Mouse (Mus musculus) cerebellum, adult (tissue): ENCODE data around the gene Mpdu1.
A peak's percentile ranks its signal among the peaks of the same experiment; 100 is the strongest.

Experiments
- ATAC-seq: cut with Nextera tagmentation; 2 replicates; pipeline ENCODE4 v1.9.2; 2017; ENCODE audit warnings: mild to moderate bottlenecking, moderate library complexity, mixed read lengths; ENCODE audit not compliant: insufficient number of reproducible peaks, low FRiP score, low TSS enrichment

The Mpdu1 gene

DNA sequence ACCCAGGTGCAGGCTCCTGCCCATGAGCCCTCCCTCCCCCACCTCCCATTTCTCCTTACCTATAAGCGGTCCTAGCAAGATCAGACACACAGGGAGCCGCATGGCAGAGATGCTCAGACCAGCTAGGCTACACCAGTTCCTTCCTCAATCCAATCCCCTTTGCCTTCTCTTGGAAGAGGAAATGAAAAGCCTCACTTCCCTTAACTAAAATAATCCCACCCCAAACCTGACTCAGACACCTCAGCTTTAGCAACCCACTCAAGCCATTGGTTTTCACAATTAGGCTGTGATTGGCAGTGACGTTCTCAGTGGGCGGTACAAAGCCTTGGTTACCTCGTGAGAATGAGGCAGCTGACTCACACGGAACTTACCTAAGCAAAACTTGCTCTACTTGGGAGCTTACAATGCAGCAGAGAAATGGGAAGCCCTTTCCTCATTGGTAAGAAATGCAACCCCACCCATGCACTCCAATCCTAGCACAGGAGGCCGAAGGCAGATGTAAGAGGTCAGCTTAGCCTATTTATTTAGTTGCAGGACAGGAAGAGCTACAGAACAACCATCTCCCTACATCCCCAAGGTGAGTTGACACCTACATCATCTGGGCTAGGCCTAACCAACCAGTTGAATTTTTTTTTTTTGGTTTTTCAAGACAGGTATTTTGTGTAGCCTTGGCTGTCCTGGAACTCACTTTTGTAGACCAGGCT, 3.7 kb upstream of the Mpdu1 start, which contains the start of gene Cd68:
Gene Cd68, minus strand, starts transcription at position 193 of the 704 bp plus-strand sequence.
- no peak for ATAC-seq

GRCm38 (mm10) chr11:69665457-69665960, 3.1 kb upstream of the Mpdu1 start:
- ATAC-seq, result no peak

DNA sequence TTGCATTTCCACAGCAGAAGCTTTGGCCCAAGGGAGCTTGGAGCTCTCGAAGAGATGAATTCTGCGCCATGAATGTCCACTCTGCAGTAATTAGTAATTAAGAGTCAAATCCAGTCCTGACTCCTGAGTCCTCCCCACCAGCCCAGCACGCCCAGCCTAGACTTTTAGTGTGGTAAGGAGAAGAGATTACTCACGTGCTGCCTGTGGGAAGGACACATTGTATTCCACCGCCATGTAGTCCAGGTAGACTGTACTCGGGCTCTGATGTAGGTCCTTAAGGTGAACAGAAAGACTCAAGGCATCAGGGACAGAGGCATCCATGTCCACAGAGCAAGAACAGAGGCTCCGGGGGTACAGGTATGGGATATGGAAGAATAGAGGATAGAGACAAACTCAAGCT, 2.4 kb upstream of the Mpdu1 start:
- ATAC-seq, result no peak

GRCm38 (mm10) chr11:69663795-69664194, 1.4 kb upstream of the Mpdu1 start:
- ATAC-seq, result no peak

DNA sequence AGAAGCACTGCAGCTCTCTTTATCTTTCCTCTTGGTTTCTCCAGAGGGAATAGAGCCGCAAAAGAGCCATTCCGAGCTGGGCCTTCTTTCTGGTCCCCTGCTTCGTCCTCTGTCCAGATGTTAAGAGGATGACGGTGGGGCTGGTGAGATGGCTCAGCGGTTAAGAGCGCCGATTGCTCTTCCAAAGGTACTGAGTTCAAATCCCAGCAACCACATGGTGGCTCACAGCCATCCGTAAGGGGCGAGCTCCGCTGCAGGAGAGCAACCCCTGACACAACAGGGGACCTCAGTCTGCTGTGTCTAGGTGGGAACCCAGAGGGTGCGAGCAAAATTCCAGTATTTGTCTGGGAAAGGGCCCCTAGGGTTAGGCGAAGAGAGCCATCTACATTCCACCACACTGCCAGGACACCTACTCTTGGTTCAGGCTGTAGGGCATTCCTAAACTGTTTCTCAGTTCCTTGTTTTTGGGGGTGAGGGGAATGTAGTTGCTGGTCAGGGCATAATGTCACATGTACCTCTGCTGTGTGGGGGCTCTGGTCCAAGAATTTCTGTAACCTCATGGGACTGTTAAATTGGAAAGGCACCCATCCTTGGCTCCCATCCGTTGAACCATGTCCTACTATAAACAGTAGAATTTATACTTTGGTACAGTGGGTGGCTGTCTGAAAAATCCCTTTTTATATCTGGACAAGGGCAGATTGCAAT, 677 bp upstream of the Mpdu1 start:
- ATAC-seq, result no peak

DNA sequence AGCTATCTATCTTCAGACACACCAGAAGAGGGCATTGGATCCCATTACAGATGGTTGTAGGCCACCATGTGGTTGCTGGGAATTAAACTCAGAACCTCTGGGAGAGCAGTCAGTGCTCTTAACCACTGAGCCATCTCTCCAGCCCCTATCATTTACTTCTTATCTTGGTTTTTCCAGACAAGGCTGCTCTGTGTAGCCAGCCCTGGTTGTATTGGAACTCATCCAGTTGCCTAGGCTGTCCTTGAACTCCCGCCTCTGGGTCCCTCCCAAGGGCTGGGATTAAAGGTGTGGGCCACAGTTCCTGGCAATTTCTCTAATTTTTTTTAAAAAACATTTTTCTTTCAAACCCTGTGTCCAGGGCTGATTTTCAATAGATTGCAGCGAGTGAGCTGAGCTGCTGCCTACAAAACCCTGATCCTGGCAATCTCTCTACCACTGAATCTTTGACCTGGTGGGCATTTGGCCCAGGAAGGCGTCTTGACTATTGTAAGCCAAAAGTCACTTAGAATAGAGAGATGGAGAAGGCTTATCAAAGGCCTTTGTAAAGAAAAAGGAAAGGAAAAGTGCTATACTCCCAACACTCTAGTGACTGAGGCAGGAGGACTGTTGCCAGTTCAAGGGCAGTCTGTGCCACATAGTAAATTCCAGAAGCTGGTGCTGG, 1.1 kb downstream of the Mpdu1 start:
- no peak for ATAC-seq

GRCm38 (mm10) chr11:69657462-69657881, 5.0 kb downstream of the Mpdu1 start:
- ATAC-seq, result no peak

DNA sequence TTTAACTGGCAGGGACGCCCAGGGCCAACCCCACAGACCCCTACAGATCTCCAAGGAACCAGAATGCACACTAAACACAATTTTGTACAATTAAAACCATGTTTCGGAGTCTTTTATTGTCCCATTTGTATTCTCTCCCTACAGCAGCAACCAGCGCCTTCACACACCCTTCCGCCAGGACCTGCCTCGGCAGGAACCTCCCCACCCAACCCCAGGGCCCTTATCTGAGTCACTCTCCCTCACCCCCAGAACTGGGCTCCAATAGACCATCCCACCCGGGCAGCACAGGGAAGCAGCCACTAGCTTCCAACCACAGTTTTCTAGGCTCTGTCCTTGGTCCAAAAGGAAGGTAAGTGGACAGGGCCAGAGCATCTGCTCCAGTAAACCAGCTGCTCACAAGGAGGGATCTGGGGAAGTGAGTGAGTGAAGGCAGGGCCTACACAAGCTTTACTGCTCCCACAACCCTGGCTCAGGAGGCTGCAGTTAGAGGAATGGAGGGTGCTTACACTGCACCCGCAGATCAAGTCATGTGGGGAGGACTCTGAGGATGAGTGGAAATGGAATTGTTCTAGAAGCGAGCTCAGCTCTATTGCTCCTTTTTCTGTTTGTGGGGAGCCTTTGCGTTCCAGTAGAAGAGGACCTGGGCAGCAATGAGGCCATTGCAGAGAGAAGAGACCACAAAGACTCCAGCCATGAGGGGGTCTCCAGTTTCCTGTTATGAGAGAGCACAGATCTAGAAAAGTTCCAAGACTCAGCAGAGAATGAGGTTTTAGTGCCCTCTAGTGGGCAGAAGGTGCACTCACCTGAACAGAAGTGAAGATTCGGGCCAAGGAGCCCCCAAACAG, 5.6 kb downstream of the Mpdu1 start:
- no peak for ATAC-seq

DNA sequence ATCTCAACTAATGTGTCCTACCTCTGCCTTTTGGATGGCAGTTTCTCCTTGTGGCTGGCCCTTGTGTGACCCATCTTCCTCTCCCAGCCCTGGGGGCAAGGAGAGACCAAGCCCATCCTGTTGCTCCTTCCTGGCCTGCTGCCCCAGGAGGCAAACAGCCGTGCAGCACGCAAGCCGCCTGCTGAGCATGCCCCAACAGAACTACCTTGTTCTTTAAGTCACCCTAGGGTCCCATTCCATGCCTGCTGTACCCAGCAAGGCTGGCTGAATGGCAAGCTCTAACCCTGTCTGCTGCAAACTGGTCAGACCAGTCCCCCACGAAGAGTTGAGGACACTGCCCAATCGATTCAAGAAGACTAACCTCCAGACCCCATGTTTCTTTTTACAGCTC, 6.4 kb downstream of the Mpdu1 start:
- no peak for ATAC-seq

- ATAC-seq, result 0 out of 2 replicates have a peak, but pooled peaks have one; percentile 56
Observed at GRCm38 (mm10) chr11:69655264-69656064, 7.0 kb downstream of the Mpdu1 start, which contains the start of gene Sox15. Gene Sox15, plus strand, starts transcription at chr11:69655314.

- no peak for ATAC-seq
Observed at GRCm38 (mm10) chr11:69654760-69655159, 7.7 kb downstream of the Mpdu1 start.

- ATAC-seq, result no peak
Observed at GRCm38 (mm10) chr11:69653399-69653798, 9.0 kb downstream of the Mpdu1 start.

GRCm38 (mm10) chr11:69645860-69646259, 16.6 kb downstream of the Mpdu1 start:
- ATAC-seq, result no peak

- no peak for ATAC-seq
Observed at GRCm38 (mm10) chr11:69635471-69635870, 27.0 kb downstream of the Mpdu1 start.

GRCm38 (mm10) chr11:69633128-69633866, 29.1 kb downstream of the Mpdu1 start:
- no peak for ATAC-seq

DNA sequence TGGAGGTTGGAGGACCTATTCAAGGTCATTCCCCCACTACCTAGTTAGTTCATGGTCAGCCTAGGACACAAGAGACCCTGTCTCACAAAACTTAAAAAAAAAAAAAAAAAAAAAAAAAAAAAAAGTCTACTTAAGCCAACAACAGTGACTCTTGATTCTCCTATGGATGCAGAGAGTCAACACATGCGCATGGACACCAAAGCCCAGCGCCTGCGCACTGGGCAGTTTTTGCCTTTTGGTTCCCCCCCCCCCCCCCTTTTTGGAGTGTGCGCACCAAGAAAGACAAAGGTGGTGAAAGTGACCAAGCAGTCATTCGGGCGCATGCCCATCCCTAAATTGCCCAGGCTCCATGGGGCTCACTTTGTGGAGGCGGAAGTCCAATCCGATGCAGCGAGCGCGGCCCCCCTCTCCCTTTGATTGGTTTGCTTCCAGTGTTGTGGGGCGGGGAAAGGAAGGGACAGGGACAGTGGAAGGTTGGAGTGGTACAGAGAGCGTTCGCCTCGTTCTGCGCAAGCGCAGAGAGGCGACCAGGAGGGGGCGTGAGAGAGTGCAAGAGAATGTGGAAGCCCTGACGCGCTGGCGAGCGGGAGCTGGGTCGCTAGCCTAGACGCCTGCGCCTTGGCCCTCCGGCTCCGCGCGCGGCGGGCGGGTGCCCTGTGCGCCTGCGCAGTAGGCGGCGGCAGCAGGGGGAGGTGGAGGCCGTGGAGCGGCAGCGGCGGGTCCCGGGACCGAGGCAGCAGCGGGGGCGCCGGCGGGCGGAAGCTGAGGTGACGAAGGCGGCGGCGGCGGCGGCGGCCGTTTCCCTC, 30.0 kb downstream of the Mpdu1 start, which contains the start of gene Fxr2:
Gene Fxr2, plus strand, starts transcription at position 707 of the 806 bp plus-strand sequence.
- peak; percentile 97 for ATAC-seq

DNA sequence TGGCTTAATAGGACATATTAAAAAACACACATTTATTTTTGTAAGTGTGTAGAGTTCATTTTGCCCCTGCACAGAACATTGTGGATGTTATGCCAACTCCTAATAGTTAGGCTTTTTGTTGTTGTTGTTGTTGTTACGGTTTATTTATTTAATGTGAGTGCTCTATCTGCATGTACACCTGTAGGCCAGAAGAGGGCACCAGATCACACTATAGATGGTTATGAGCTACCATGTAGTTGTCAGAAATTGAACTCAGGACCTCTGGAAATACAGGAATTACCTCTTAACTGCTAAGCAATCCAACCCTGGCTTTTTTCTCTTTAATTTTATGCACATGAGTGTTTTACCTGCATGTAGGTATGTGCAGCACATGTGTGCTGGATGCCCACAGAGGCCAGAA, 32.6 kb downstream of the Mpdu1 start:
- ATAC-seq, result no peak

- ATAC-seq, result no peak
Observed at GRCm38 (mm10) chr11:69628286-69628685, 34.2 kb downstream of the Mpdu1 start.
